ENCODE assay signal across 16 mouse cellular contexts in the genomic region with DNA sequence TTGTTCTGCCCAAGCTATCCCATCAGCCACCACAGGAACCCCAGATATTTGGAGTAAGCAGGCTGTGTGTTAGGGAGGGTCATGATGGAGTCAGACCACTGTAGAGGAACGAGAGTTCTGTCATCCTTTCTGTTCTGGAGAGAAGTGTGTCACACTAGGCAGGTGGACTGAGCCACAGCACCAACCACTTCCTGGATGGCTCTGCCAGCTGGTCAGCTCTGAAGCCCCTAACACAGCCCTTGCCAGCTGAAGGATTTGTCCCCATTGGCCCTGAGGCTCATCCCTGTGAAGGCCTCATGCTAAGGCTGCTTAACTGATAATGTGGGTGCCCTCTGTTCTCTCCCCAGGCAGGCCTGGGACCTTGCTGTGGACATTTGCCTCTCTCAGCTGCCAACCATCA.
"Had no signal": no experiment of that assay in that cellular context is flagged by ENCODE, and none has a peak within 500 bp of the region (broad histone marks: within the 10 kb centered on the region; RNA-seq: fewer than 3 reads in every experiment).

No protein-coding gene starts in this region.

- H3K9ac ChIP-seq: limb, embryonic 12.5 days; limb, embryonic 15.5 days; liver, embryonic 14.5 days; liver, postnatal 0 days; lung, embryonic 14.5 days; midbrain, embryonic 12.5 days; midbrain, embryonic 15.5 days had no signal

- H3K36me3 ChIP-seq: midbrain, embryonic 15.5 days had no signal

- ATAC-seq: liver, postnatal 0 days; lung, postnatal 0 days; midbrain, embryonic 15.5 days had no signal

- H3K27ac ChIP-seq: kidney, postnatal 0 days; limb, embryonic 12.5 days; limb, embryonic 15.5 days; liver, embryonic 14.5 days; macrophage; midbrain, embryonic 12.5 days; midbrain, embryonic 15.5 days; stomach, postnatal 0 days had no signal

- H3K9me3 ChIP-seq: limb, embryonic 12.5 days; limb, embryonic 15.5 days; midbrain, embryonic 12.5 days; midbrain, embryonic 15.5 days had no signal

- H3K27me3 ChIP-seq: limb, embryonic 15.5 days; midbrain, embryonic 12.5 days; midbrain, embryonic 15.5 days had no signal

- H3K4me2 ChIP-seq: limb, embryonic 12.5 days; limb, embryonic 15.5 days; liver, embryonic 11.5 days; lung, embryonic 14.5 days; midbrain, embryonic 12.5 days; midbrain, embryonic 15.5 days had no signal

- DNase-seq: kidney, adult 18-20 months; liver, postnatal 0 days; lung, embryonic 14.5 days; right cerebral cortex, postnatal 4 days; thymus, adult 2 months; thymus, postnatal 4 days had no signal

- H3K4me3 ChIP-seq: limb, embryonic 12.5 days; limb, embryonic 15.5 days; midbrain, embryonic 12.5 days; midbrain, embryonic 15.5 days had no signal
